In genomic region chr16:45952501-45952900, GRCm38 (mm10) we compare ENCODE assay signal across 12 mouse cellular contexts. TPM values are rescaled to one million over a fixed set of nuclear protein-coding genes. Genes with fewer than 3 reads are reported as not detected.
DNase-seq lines count a peak whose midpoint lies in the region; ATAC-seq and TF ChIP-seq lines count a peak whose summit lies in the region.
"Had no signal": no experiment of that assay in that cellular context is flagged by ENCODE, and none has a peak within 500 bp of the region (broad histone marks: within the 10 kb centered on the region; RNA-seq: fewer than 3 reads in every experiment).

No protein-coding gene starts in this region.

- no peaks in the 10 kb centered on the region for H3K9me3 ChIP-seq in liver, embryonic 12.5 days (replicated peaks)
- no peaks in the 10 kb centered on the region for H3K9me3 ChIP-seq in forebrain, postnatal 0 days (ENCODE audit: low read length)
- H3K9me3 ChIP-seq: forebrain, embryonic 12.5 days; hindbrain, embryonic 13.5 days had no signal

- peak; percentile 28 for DNase-seq in thymus, postnatal 0 days (ENCODE audit: low spot score)
- DNase-seq in thymus, postnatal 14 days, result no peak
- peak; percentile 64 for DNase-seq in kidney, adult 11 months
- DNase-seq in yolk sac, embryonic 10.5 days (ENCODE audit: low spot score), result peak; percentile 79
- DNase-seq in forebrain, postnatal 0 days, result no peak
- no peak for DNase-seq in gastrocnemius, postnatal 10 days
- no peak for DNase-seq in urinary bladder, postnatal 4 days (ENCODE audit: low spot score in 2 of 2)
- DNase-seq: heart, adult 18-20 months had no signal

- H3K4me2 ChIP-seq in liver, embryonic 12.5 days, result peak overlapping the region; percentile 25; the same call in 1 of the 2 replicates
- no peak overlapping the region for H3K4me2 ChIP-seq in forebrain, postnatal 0 days (ENCODE audit: low read depth)
- H3K4me2 ChIP-seq: forebrain, embryonic 12.5 days; hindbrain, embryonic 13.5 days had no signal

- no peak overlapping the region for H3K9ac ChIP-seq in liver, embryonic 12.5 days
- H3K9ac ChIP-seq in forebrain, postnatal 0 days, result no peak overlapping the region
- H3K9ac ChIP-seq: forebrain, embryonic 12.5 days; hindbrain, embryonic 13.5 days had no signal

- no peaks in the 10 kb centered on the region for H3K27me3 ChIP-seq in liver, embryonic 12.5 days (replicated peaks)
- H3K27me3 ChIP-seq in forebrain, postnatal 0 days (ENCODE audit: insufficient read depth, low read length), result no peaks in the 10 kb centered on the region
- H3K27me3 ChIP-seq: forebrain, embryonic 12.5 days; hindbrain, embryonic 13.5 days had no signal

- TF ChIP-seq CTCF in forebrain, postnatal 0 days (IDR thresholded peaks at IDR 0.05; ENCODE audit: low read depth), result no peak

- H3K27ac ChIP-seq in liver, embryonic 12.5 days, result 0 out of 2 replicates have a peak overlapping the region, but pooled peaks have one; percentile 25
- no peak overlapping the region for H3K27ac ChIP-seq in forebrain, postnatal 0 days (ENCODE audit: low read depth, low read length)
- H3K27ac ChIP-seq: forebrain, embryonic 12.5 days; hindbrain, embryonic 13.5 days had no signal

- WGBS in liver, embryonic 12.5 days (ENCODE audit: insufficient replicate concordance), result 28% methylated on average over 5 of the region's 5 CpGs
- WGBS in forebrain, postnatal 0 days, result 69% methylated on average over 5 of the region's 5 CpGs

- peak overlapping the region; percentile 35; the same call in 1 of the 2 replicates for H3K4me3 ChIP-seq in liver, embryonic 12.5 days
- no peak overlapping the region for H3K4me3 ChIP-seq in forebrain, postnatal 0 days (ENCODE audit: low read depth, low read length)
- H3K4me3 ChIP-seq: forebrain, embryonic 12.5 days; hindbrain, embryonic 13.5 days; megakaryocyte, embryonic 14.5 days had no signal

- no peaks in the 10 kb centered on the region for H3K4me1 ChIP-seq in liver, embryonic 12.5 days
- H3K4me1 ChIP-seq in forebrain, postnatal 0 days (ENCODE audit: insufficient read depth), result no peaks in the 10 kb centered on the region
- H3K4me1 ChIP-seq: forebrain, embryonic 12.5 days; hindbrain, embryonic 13.5 days had no signal

- ATAC-seq in liver, embryonic 12.5 days, result peak; percentile 47
- ATAC-seq in forebrain, postnatal 0 days, result no peak

- no peaks in the 10 kb centered on the region for H3K36me3 ChIP-seq in liver, embryonic 12.5 days
- no peaks in the 10 kb centered on the region for H3K36me3 ChIP-seq in forebrain, postnatal 0 days (ENCODE audit: insufficient read depth)
- H3K36me3 ChIP-seq: forebrain, embryonic 12.5 days; hindbrain, embryonic 13.5 days had no signal

RNA-seq across cellular contexts. Expression of gene Phldb2, which starts 0.9 kb away (rescaled TPM):
- polyA plus RNA-seq in thymus, postnatal 0 days (2015; fragmentation: Nextera tagmentation; extraction: Ambion mirVana), result 2.2 and 2.6 TPM in 2 replicates
- 17.4 TPM in 2 replicates for polyA plus RNA-seq in liver, embryonic 12.5 days (2016; fragmentation: Nextera tagmentation; extraction: Ambion mirVana)
- 6.0 and 25.2 TPM in 2 replicates for total RNA-seq in forebrain, postnatal 0 days (2014; rRNA removed)
- 3.1 and 4.2 TPM in 2 replicates for polyA plus RNA-seq in forebrain, postnatal 0 days (2015; fragmentation: Nextera tagmentation; extraction: Ambion mirVana)
- 10 to 100 TPM; 28.5 to 38.6 TPM for total RNA-seq in gastrocnemius, postnatal 10 days (2021)

RNA-seq across cellular contexts. Expression of gene Plcxd2, which starts 57.5 kb away (rescaled TPM):
- polyA plus RNA-seq in thymus, postnatal 0 days (2015; fragmentation: Nextera tagmentation; extraction: Ambion mirVana), result 7.4 and 7.5 TPM in 2 replicates
- 3.3 and 3.8 TPM in 2 replicates for polyA plus RNA-seq in liver, embryonic 12.5 days (2016; fragmentation: Nextera tagmentation; extraction: Ambion mirVana)
- total RNA-seq in forebrain, postnatal 0 days (2014; rRNA removed), result 33.2 and 43.4 TPM in 2 replicates
- polyA plus RNA-seq in forebrain, postnatal 0 days (2015; fragmentation: Nextera tagmentation; extraction: Ambion mirVana), result 10.1 and 11.7 TPM in 2 replicates
- under 1 TPM; 0.47 to 0.54 TPM for total RNA-seq in gastrocnemius, postnatal 10 days (2021)

Comparison
In these comparisons a context has a peak if more than half of its experiments do, and no peak if none do; other contexts are left out.
1. DNase-seq: peak in thymus, postnatal 0 days (single experiment), kidney, adult 11 months (single experiment) and yolk sac, embryonic 10.5 days (single experiment); none in thymus, postnatal 14 days (single experiment), forebrain, postnatal 0 days (single experiment), gastrocnemius, postnatal 10 days (single experiment) and urinary bladder, postnatal 4 days (0 of 2).